Mouse (Mus musculus) adrenal gland, postnatal 25 days (tissue): ENCODE measurements around the gene Acot4. TPM values are rescaled to one million over a fixed set of nuclear protein-coding genes. Genes with fewer than 3 reads are reported as not detected.
"Not testable (repeated sequence)": the region's sequence is repeated elsewhere in the genome, so short reads cannot be mapped to it uniquely, and the experiment has no call there.

Experiments used
- DNase-seq: peaks from one replicate; pipeline ENCODE4 v3.0.0; 2021; ENCODE audit warnings: mixed read lengths
- total RNA-seq: library from RNA; stranded (reverse); gene quantifications from 2 replicates; pipeline ENCODE4 v1.2.3, GENCODE M21; 2021

Acot4 gene
- total RNA-seq, 1 experiment from 2014 or later = 1.7 TPM

DNA sequence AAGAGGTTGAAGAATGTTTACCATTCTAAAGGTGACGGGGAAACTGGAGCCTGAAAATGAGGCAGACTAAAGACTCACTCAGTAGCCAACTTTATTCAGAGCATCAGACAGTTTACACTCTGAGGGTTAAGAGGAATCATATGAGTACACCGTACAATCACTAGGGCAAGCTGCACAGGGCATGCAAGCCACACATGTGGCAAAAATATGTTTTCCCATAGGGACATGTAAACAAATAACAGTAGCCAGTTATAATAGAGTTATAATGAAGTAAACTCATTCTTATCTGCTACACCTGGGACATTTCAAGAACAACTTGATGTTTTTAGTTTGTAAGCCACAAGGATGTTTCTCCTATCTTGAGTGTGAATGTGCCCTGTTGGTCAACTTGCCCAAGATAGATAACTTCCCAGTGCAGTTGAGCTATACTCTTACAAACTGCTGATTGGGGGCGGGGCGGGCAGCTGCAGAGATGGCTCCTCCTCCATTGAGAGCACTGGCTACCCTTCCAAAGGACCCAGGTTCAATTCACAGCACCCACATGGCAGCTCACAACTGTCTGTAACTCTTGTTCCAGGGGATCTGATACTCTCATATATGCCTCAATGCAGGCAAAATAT is 39.3 kb downstream of the Acot4 start:
- no peak for DNase-seq

DNA sequence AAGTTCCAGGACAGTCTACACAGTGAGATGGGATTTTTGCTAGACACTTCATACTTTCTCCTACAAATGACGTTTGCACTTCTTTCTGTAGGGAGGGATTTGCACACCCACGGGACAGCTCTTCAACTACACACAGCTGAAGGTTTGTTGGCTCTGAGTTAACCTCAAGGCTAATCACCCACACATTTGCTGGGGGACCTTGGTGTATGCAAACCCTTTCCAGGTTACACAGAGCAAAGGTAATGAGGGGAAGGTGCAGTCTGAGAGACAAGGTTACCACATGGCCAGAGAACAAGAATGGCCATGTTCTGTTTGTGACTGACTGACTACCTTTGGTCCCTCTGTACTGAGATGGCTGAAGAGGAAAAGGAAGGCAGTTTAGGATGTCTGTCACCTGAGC is 45.7 kb downstream of the Acot4 start:
- DNase-seq = no peak

DNA sequence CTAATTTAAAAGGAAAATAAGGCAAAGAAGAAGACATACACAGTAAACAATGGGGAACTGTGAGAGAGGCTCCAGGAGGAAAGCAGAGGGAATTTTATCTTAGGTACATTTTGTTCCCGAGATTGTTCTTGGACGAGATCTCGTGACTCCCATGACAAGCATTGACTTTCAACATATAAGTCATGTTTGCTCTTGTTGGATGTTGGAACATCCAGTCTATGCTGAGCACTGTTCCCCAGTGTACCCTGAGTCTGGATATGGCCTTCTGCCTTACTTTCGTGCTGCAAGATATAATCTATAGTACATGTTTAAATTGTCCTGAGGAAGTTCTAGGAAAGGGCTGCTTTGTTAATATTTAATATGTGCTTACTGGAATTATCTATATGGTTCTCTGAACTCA is 46.4 kb downstream of the Acot4 start:
- DNase-seq = no peak

DNA sequence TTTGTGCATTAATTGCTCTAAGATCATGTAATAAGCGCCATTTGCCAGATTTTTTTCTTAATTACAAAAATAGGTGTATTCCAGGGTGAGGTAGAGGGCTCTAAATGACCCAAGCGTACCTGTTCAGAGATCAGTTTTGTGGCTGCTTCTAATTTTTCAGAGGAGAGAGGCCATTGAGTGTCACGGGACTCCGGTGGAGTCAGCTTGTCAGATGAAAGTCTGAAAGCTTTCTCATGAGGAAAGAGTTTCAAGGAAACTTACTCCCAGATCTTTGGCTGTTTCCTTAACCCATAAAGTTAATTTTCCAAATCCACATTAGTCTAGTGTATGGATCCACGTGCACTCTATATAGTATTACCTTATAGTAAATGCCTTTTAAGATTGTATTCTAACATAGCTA is 56.5 kb downstream of the Acot4 start:
- DNase-seq = not testable (repeated sequence)

Other genes with a start within 250 kb of the Acot4 start
- gene Numb, start 116.4 kb upstream of the Acot4 start, total RNA-seq = 47.5 and 52.1 TPM in 2 replicates
- 15.4 and 16.2 TPM in 2 replicates for gene Riox1, start 87.8 kb upstream of the Acot4 start, total RNA-seq
- gene Heatr4, start 53.5 kb upstream of the Acot4 start, total RNA-seq = not detected in 2 replicates
- gene Acot2, start 50.5 kb upstream of the Acot4 start, total RNA-seq = 15.2 and 17.1 TPM in 2 replicates
- 6.3 and 7.7 TPM in 2 replicates for gene Acot1, start 28.9 kb upstream of the Acot4 start, total RNA-seq
- gene Gm49366, start 556 bp downstream of the Acot4 start, total RNA-seq = not detected in 2 replicates
- not detected in 2 replicates for gene Acot3, start 13.8 kb downstream of the Acot4 start, total RNA-seq
- gene Acot5, start 30.9 kb downstream of the Acot4 start, total RNA-seq = 0.33 TPM in 1 of 2 replicates, not detected in the other
- gene Acot6, start 62.3 kb downstream of the Acot4 start, total RNA-seq = 4.9 and 5.0 TPM in 2 replicates
- 11.9 and 20.7 TPM in 2 replicates for gene Dnal1, start 76.0 kb downstream of the Acot4 start, total RNA-seq
- 0.64 TPM in 1 of 2 replicates, not detected in the other for gene Pnma1, start 110.1 kb downstream of the Acot4 start, total RNA-seq
- gene Elmsan1, start 180.5 kb downstream of the Acot4 start, total RNA-seq = 22.3 and 32.8 TPM in 2 replicates
- 74.9 and 93.1 TPM in 2 replicates for gene Ptgr2, start 246.9 kb downstream of the Acot4 start, total RNA-seq